Mouse (Mus musculus): ENCODE measurements around the gene Ppt2.

Gene Ppt2

GRCm38 (mm10) chr17:34606186-34607039 is 21.9 kb downstream of the Ppt2 start:
- DNase-seq (ENCODE audit: low spot score in 2 of 2): no peak

GRCm38 (mm10) chr17:34605609-34606008 is 22.7 kb downstream of the Ppt2 start:
- peak; percentile 93 to 94 for DNase-seq (ENCODE audit: low spot score in 2 of 2)

- DNase-seq (ENCODE audit: low spot score in 2 of 2): no peak
Observed at GRCm38 (mm10) chr17:34604511-34605237, 23.6 kb downstream of the Ppt2 start.

GRCm38 (mm10) chr17:34604061-34604508 is 24.2 kb downstream of the Ppt2 start, which contains the start of gene Agpat1:
Gene Agpat1, plus strand, starts transcription at chr17:34604262.
- peak; percentile 96 to 98 for DNase-seq (ENCODE audit: low spot score in 2 of 2)

- DNase-seq (ENCODE audit: low spot score in 2 of 2): peak; percentile 99
Observed at GRCm38 (mm10) chr17:34603375-34604060, 24.8 kb downstream of the Ppt2 start, which contains the start of gene Rnf5. Gene Rnf5, minus strand, starts transcription at chr17:34603690.

GRCm38 (mm10) chr17:34601796-34602195 is 26.5 kb downstream of the Ppt2 start:
- DNase-seq (ENCODE audit: low spot score in 2 of 2): no peak

GRCm38 (mm10) chr17:34599891-34600290 is 28.4 kb downstream of the Ppt2 start:
- no peak for DNase-seq (ENCODE audit: low spot score in 2 of 2)

GRCm38 (mm10) chr17:34597566-34598095 is 30.7 kb downstream of the Ppt2 start, which contains the start of gene Ager:
Gene Ager, plus strand, starts transcription at chr17:34597862.
- no peak for DNase-seq (ENCODE audit: low spot score in 2 of 2)

- no peak for DNase-seq (ENCODE audit: low spot score in 2 of 2)
Observed at GRCm38 (mm10) chr17:34596098-34596497, 32.2 kb downstream of the Ppt2 start.

- DNase-seq (ENCODE audit: low spot score in 2 of 2): no peak
Observed at GRCm38 (mm10) chr17:34593752-34594525, 34.4 kb downstream of the Ppt2 start.

- DNase-seq (ENCODE audit: low spot score in 2 of 2): no peak
Observed at GRCm38 (mm10) chr17:34592581-34593549, 35.4 kb downstream of the Ppt2 start.

- DNase-seq (ENCODE audit: low spot score in 2 of 2): peak in 1 of 2 experiments; percentile 69
Observed at GRCm38 (mm10) chr17:34591994-34592375, 36.3 kb downstream of the Ppt2 start.

GRCm38 (mm10) chr17:34591029-34591993 is 37.0 kb downstream of the Ppt2 start, which contains the start of gene Pbx2:
Gene Pbx2, plus strand, starts transcription at chr17:34591266.
- no peak for DNase-seq (ENCODE audit: low spot score in 2 of 2)

GRCm38 (mm10) chr17:34590154-34590987 is 37.9 kb downstream of the Ppt2 start:
- DNase-seq (ENCODE audit: low spot score in 2 of 2): no peak

GRCm38 (mm10) chr17:34589681-34590101 is 38.6 kb downstream of the Ppt2 start, which contains the start of gene Gpsm3:
Gene Gpsm3, plus strand, starts transcription at chr17:34589806.
- DNase-seq (ENCODE audit: low spot score in 2 of 2): no peak

GRCm38 (mm10) chr17:34589206-34589605 is 39.1 kb downstream of the Ppt2 start:
- DNase-seq (ENCODE audit: low spot score in 2 of 2): no peak

- DNase-seq (ENCODE audit: low spot score in 2 of 2): no peak
Observed at GRCm38 (mm10) chr17:34588767-34589166, 39.5 kb downstream of the Ppt2 start.
